Mouse (Mus musculus): ENCODE data around the gene C2cd3. TPM values are rescaled to one million over a fixed set of nuclear protein-coding genes. Genes with fewer than 3 reads are reported as not detected.

C2cd3 gene
- total and polyA plus RNA-seq, 2 experiments from 2014 or later, result 8.1 to 26.6 TPM

DNA sequence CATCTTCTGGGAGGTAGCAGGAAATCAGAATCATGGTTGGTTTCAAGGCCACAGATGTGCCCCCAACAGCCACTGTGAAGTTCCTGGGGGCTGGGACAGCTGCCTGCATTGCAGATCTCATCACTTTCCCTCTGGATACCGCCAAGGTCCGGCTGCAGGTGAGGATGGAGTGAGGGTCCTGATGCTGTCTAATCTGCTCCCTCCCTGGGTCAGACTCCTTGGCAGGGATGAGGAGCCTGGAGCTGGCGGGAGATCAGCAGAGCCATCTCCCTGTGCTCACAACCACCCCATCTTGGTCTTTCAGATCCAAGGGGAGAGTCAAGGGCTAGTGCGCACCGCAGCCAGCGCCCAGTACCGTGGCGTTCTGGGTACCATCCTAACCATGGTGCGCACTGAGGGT, 124.8 kb downstream of the C2cd3 start:
- peak overlapping the region; percentile 89; the same call in 1 of the 2 replicates for H3K27ac ChIP-seq (ENCODE audit: low read depth, low read length)
- no peak overlapping the region for H3K9ac ChIP-seq (replicated peaks; ENCODE audit: low read length, poor library complexity, severe bottlenecking)
- H3K4me2 ChIP-seq (ENCODE audit: low read depth, low read length, poor library complexity, severe bottlenecking), result no peak overlapping the region
- 97% methylated on average over 9 of the region's 9 CpGs for WGBS
- DNase-seq (ENCODE audit: low spot score) (no peak), ATAC-seq (ENCODE audit: low FRiP score) (no peak)
- no peak for TF ChIP-seq CTCF (IDR thresholded peaks at IDR 0.05)
- H3K4me1 ChIP-seq (ENCODE audit: insufficient read depth, low read length), result peaks cover 12% of the 10 kb centered on the region; the same call in 1 of the 2 replicates
- H3K9me3 ChIP-seq (ENCODE audit: low read length), result no peaks in the 10 kb centered on the region
- H3K4me3 ChIP-seq (ENCODE audit: low read depth, low read length), result no peak overlapping the region
- 0 out of 2 replicates have a peak, but pooled peaks cover 3% of the 10 kb centered on the region for H3K36me3 ChIP-seq (ENCODE audit: insufficient read depth, low read length)
- H3K27me3 ChIP-seq (ENCODE audit: insufficient read depth, low read length), result no peaks in the 10 kb centered on the region

DNA sequence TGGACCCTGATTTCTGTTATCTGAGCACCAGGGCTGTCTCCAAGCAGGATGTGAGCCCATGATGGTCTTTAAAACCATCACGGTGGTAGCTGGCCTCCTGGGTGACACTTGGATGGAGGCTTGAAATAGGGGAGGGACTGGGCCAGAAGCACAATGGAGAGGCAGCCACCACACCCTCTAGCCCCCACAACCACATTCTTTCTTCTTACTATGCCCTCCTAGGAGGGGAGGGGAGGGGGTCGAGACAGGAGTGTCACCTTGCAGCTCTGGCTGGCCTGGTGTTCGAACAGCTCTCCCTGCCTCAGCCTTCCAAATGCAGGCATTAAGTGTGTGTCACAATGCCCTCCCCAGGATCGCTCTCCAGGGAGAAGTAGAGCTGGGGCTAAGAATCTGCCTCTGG, 125.4 kb downstream of the C2cd3 start:
- Histone ChIP-seq H3K9ac (replicated peaks; ENCODE audit: low read length, poor library complexity, severe bottlenecking) (no peak overlapping the region), H3K4me1 (ENCODE audit: insufficient read depth, low read length) (peaks cover 12% of the 10 kb centered on the region; the same call in 1 of the 2 replicates), H3K27ac (ENCODE audit: low read depth, low read length) (no peak overlapping the region), H3K4me3 (ENCODE audit: low read depth, low read length) (no peak overlapping the region), H3K27me3 (ENCODE audit: insufficient read depth, low read length) (no peaks in the 10 kb centered on the region), H3K4me2 (ENCODE audit: low read depth, low read length, poor library complexity, severe bottlenecking) (no peak overlapping the region), H3K36me3 (ENCODE audit: insufficient read depth, low read length) (0 out of 2 replicates have a peak, but pooled peaks cover 3% of the 10 kb centered on the region), H3K9me3 (ENCODE audit: low read length) (no peaks in the 10 kb centered on the region)
- ATAC-seq (ENCODE audit: low FRiP score) (no peak), DNase-seq (ENCODE audit: low spot score) (no peak)
- WGBS, result 72% methylated on average over 4 of the region's 4 CpGs
- TF ChIP-seq CTCF (IDR thresholded peaks at IDR 0.05), result no peak

- Histone ChIP-seq H3K4me3 (ENCODE audit: low read depth, low read length) (no peak overlapping the region), H3K9ac (replicated peaks; ENCODE audit: low read length, poor library complexity, severe bottlenecking) (no peak overlapping the region), H3K27ac (ENCODE audit: low read depth, low read length) (no peak overlapping the region), H3K4me2 (ENCODE audit: low read depth, low read length, poor library complexity, severe bottlenecking) (no peak overlapping the region), H3K4me1 (ENCODE audit: insufficient read depth, low read length) (peaks cover 10% of the 10 kb centered on the region; the same call in 1 of the 2 replicates), H3K9me3 (ENCODE audit: low read length) (no peaks in the 10 kb centered on the region), H3K27me3 (ENCODE audit: insufficient read depth, low read length) (no peaks in the 10 kb centered on the region), H3K36me3 (ENCODE audit: insufficient read depth, low read length) (0 out of 2 replicates have a peak, but pooled peaks cover 3% of the 10 kb centered on the region)
- DNase-seq (ENCODE audit: low spot score), result no peak
- WGBS, result 92% methylated on average over 13 of the region's 13 CpGs
- TF ChIP-seq CTCF (IDR thresholded peaks at IDR 0.05), result no peak
- no peak for ATAC-seq (ENCODE audit: low FRiP score)
Observed at GRCm38 (mm10) chr7:100497982-100498381, 125.9 kb downstream of the C2cd3 start.

- H3K4me2 ChIP-seq (ENCODE audit: low read depth, low read length, poor library complexity, severe bottlenecking), result no peak overlapping the region
- no peak for TF ChIP-seq CTCF (IDR thresholded peaks at IDR 0.05)
- no peak for DNase-seq (ENCODE audit: low spot score)
Observed at GRCm38 (mm10) chr7:100499465-100499864, 127.4 kb downstream of the C2cd3 start.

GRCm38 (mm10) chr7:100500276-100500977, 128.4 kb downstream of the C2cd3 start:
- Histone ChIP-seq H3K9me3 (ENCODE audit: low read length) (no peaks in the 10 kb centered on the region), H3K4me2 (ENCODE audit: low read depth, low read length, poor library complexity, severe bottlenecking) (no peak overlapping the region), H3K27ac (ENCODE audit: low read depth, low read length) (no peak overlapping the region), H3K27me3 (ENCODE audit: insufficient read depth, low read length) (no peaks in the 10 kb centered on the region), H3K36me3 (ENCODE audit: insufficient read depth, low read length) (0 out of 2 replicates have a peak, but pooled peaks cover 3% of the 10 kb centered on the region), H3K4me3 (ENCODE audit: low read depth, low read length) (no peak overlapping the region), H3K9ac (replicated peaks; ENCODE audit: low read length, poor library complexity, severe bottlenecking) (no peak overlapping the region), H3K4me1 (ENCODE audit: insufficient read depth, low read length) (peaks cover 6% of the 10 kb centered on the region; the same call in 1 of the 2 replicates)
- ATAC-seq (ENCODE audit: low FRiP score) (no peak), DNase-seq (ENCODE audit: low spot score) (no peak)
- 75% methylated on average over 16 of the region's 16 CpGs for WGBS
- TF ChIP-seq CTCF (IDR thresholded peaks at IDR 0.05), result no peak

More at GRCm38 (mm10) chr7:100499465-100499864, 127.4 kb downstream of the C2cd3 start:
- H3K27me3 ChIP-seq (ENCODE audit: insufficient read depth, low read length), result no peaks in the 10 kb centered on the region
- H3K9ac ChIP-seq (replicated peaks; ENCODE audit: low read length, poor library complexity, severe bottlenecking), result no peak overlapping the region
- peaks cover 10% of the 10 kb centered on the region; the same call in 1 of the 2 replicates for H3K4me1 ChIP-seq (ENCODE audit: insufficient read depth, low read length)
- no peaks in the 10 kb centered on the region for H3K9me3 ChIP-seq (ENCODE audit: low read length)
- no peak overlapping the region for H3K4me3 ChIP-seq (ENCODE audit: low read depth, low read length)
- 0 out of 2 replicates have a peak, but pooled peaks cover 3% of the 10 kb centered on the region for H3K36me3 ChIP-seq (ENCODE audit: insufficient read depth, low read length)
- no peak for ATAC-seq (ENCODE audit: low FRiP score)
- H3K27ac ChIP-seq (ENCODE audit: low read depth, low read length), result no peak overlapping the region
